Mouse (Mus musculus) neural tube, embryonic 14.5 days (tissue): Measurements from ENCODE around the gene Rufy3. TPM values are rescaled to one million over a fixed set of nuclear protein-coding genes. Genes with fewer than 3 reads are reported as not detected.
A peak's percentile ranks its signal among the peaks of the same experiment; 100 is the strongest.

Source experiments
- ATAC-seq: fragments of 200-750 bp; cut with Nextera tagmentation; 2 replicates; pipeline ENCODE4 v1.8.0; 2017; ENCODE audit warnings: low read depth, mild to moderate bottlenecking, moderate TSS enrichment, moderate library complexity
- H3K27ac ChIP-seq: fragments of 300-500 bp; sonication (generic); 2 replicates; pipeline ENCODE4 v1.5.1; 2014; ENCODE audit warnings: low read depth, mild to moderate bottlenecking, control low read depth, low read length, moderate library complexity, mixed read lengths
- H3K27me3 ChIP-seq: fragments of 300-500 bp; sonication (generic); 2 replicates; pipeline ENCODE4 v1.6.1; 2014; ENCODE audit warnings: low read length; ENCODE audit not compliant: control insufficient read depth, insufficient read depth
- H3K36me3 ChIP-seq: fragments of 300-500 bp; sonication (generic); 2 replicates; pipeline ENCODE4 v1.6.1; 2014; ENCODE audit warnings: low read length, mixed read lengths; ENCODE audit not compliant: control insufficient read depth, insufficient read depth
- H3K4me1 ChIP-seq: fragments of 300-500 bp; sonication (generic); 2 replicates; pipeline ENCODE4 v1.6.1; 2014; ENCODE audit warnings: low read length; ENCODE audit not compliant: control insufficient read depth, insufficient read depth
- H3K4me2 ChIP-seq: fragments of 300-500 bp; sonication (generic); 2 replicates; pipeline ENCODE4 v1.6.1; 2014; ENCODE audit warnings: mild to moderate bottlenecking, low read depth, low read length, control low read depth
- H3K4me3 ChIP-seq: fragments of 300-500 bp; sonication (generic); 2 replicates; pipeline ENCODE4 v1.5.1; 2014; ENCODE audit warnings: low read depth, low read length, control low read depth, mixed read lengths
- H3K9ac ChIP-seq: fragments of 300-500 bp; sonication (generic); replicated peaks from 2 replicates; pipeline ENCODE4 v1.6.1; 2014; ENCODE audit warnings: low read depth, mild to moderate bottlenecking, control low read depth, low read length, mixed read lengths
- H3K9me3 ChIP-seq: fragments of 300-500 bp; sonication (generic); 2 replicates; pipeline ENCODE4 v1.6.1; 2016; ENCODE audit warnings: low read length; ENCODE audit not compliant: control insufficient read depth
- WGBS: fragments of 180-500 bp; shearing (Covaris S2); extraction: QIAGEN DNeasy Blood & Tissue Kit; methylation state at CpG from one replicate; pipeline ENCODE4 v1.1.7; 2014; 5-methylcytosine and 5-hydroxymethylcytosine counted together
- polyA plus RNA-seq: library from polyadenylated mRNA; unstranded; fragments of >200 nt; fragmentation: Nextera tagmentation; extraction: Ambion mirVana; gene quantifications from 2 replicates; pipeline ENCODE4 v1.2.1, GENCODE M21; 2014

Gene Rufy3
- polyA plus RNA-seq, 1 experiment from 2014 or later = 300 TPM

DNA sequence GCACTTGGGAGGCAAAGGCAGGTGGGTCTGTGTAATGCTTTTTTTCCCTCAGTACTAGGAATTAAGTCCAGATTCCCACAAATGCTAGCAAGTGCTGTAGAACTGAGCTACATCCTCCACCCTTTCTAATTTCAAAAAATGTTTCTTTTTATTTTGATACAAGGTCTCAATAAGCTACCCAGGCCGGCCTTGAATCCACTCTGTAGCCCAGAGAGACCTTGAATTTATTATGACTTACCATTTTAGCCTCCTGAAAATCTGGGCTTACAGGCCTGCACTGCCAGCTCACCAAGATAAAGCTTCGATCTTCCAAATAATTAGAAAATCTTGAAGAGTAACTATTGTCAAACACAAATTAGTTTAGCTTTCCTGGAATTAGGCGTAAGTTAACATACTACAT is 39.2 kb downstream of the Rufy3 start:
- ATAC-seq = no peak
- 96% methylated on average over 3 of the region's 3 CpGs for WGBS
- no peak overlapping the region for H3K4me2 ChIP-seq

GRCm38 (mm10) chr5:88604641-88605358 is 40.0 kb downstream of the Rufy3 start:
- peak; percentile 28; the same call in 1 of the 2 replicates for ATAC-seq
- H3K27me3 ChIP-seq = no peaks in the 10 kb centered on the region
- WGBS = 92% methylated on average over 7 of the region's 7 CpGs
- H3K36me3 ChIP-seq = no peaks in the 10 kb centered on the region
- H3K27ac ChIP-seq = no peak overlapping the region
- H3K9ac ChIP-seq = no peak overlapping the region
- no peaks in the 10 kb centered on the region for H3K4me1 ChIP-seq
- no peak overlapping the region for H3K4me2 ChIP-seq
- no peak overlapping the region for H3K4me3 ChIP-seq
- no peaks in the 10 kb centered on the region for H3K9me3 ChIP-seq

More for the DNA sequence above, 39.2 kb downstream of the Rufy3 start:
- no peaks in the 10 kb centered on the region for H3K9me3 ChIP-seq
- no peak overlapping the region for H3K27ac ChIP-seq
- no peaks in the 10 kb centered on the region for H3K27me3 ChIP-seq
- no peak overlapping the region for H3K9ac ChIP-seq
- H3K4me3 ChIP-seq = no peak overlapping the region
- H3K36me3 ChIP-seq = no peaks in the 10 kb centered on the region
- H3K4me1 ChIP-seq = no peaks in the 10 kb centered on the region

DNA sequence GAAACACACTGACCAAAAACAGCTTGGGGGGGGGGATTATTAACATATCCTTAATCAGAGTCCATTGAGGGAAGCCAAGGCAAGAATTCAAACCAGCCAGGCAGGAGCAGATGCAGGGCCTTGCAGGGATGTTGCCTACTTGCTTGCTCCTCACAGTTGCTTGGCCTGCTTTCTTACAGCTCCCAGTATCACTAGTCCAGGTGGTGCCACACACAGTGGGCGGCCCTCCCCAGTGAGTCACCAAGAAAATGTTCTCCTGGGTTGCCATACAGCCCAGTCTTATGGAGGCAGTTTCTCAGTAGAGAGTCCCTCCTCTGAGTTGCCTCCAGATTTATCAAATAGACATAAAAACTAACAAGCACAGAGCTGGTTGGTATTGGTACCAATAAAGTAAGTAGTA is 49.3 kb downstream of the Rufy3 start:
- peaks cover 30% of the 10 kb centered on the region for H3K36me3 ChIP-seq

DNA sequence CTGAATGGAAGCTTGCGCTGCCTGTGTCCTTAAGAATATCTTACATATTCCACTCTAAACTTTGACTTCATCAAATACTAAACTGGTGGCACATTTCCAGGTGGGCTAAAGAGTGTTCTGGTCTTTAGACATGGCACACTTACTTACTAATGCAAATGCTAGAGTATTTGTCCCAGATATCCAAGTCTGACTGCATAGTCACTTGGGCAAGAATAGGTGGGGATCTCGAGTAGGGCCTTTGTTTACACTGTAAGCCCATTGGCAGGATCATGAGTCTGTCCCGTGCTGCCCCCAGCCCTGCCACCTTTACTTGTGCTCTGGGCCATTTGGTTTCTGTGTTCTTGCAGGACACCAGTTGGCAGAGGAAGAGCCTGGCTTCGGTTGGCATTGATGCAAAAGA is 52.1 kb downstream of the Rufy3 start:
- Histone ChIP-seq H3K9ac (no peak overlapping the region), H3K9me3 (no peaks in the 10 kb centered on the region), H3K4me3 (no peak overlapping the region), H3K27me3 (no peaks in the 10 kb centered on the region), H3K4me2 (no peak overlapping the region), H3K27ac (no peak overlapping the region), H3K36me3 (peaks cover 45% of the 10 kb centered on the region), H3K4me1 (no peaks in the 10 kb centered on the region)
- ATAC-seq = no peak
- 94% methylated on average over 4 of the region's 4 CpGs for WGBS

More for the DNA sequence above, 49.3 kb downstream of the Rufy3 start:
- H3K27ac ChIP-seq = no peak overlapping the region
- ATAC-seq = no peak
- no peaks in the 10 kb centered on the region for H3K27me3 ChIP-seq
- H3K9ac ChIP-seq = no peak overlapping the region
- 100% methylated on average over 1 of the region's 1 CpGs for WGBS
- no peak overlapping the region for H3K4me3 ChIP-seq
- H3K4me1 ChIP-seq = no peaks in the 10 kb centered on the region
- no peak overlapping the region for H3K4me2 ChIP-seq
- H3K9me3 ChIP-seq = no peaks in the 10 kb centered on the region

GRCm38 (mm10) chr5:88627545-88627944 is 62.7 kb downstream of the Rufy3 start:
- H3K9ac ChIP-seq = no peak overlapping the region
- peaks cover 42% of the 10 kb centered on the region for H3K36me3 ChIP-seq
- WGBS = 95% methylated on average over 4 of the region's 4 CpGs
- ATAC-seq = no peak
- H3K27me3 ChIP-seq = no peaks in the 10 kb centered on the region
- no peak overlapping the region for H3K27ac ChIP-seq
- no peak overlapping the region for H3K4me3 ChIP-seq
- no peaks in the 10 kb centered on the region for H3K9me3 ChIP-seq
- H3K4me2 ChIP-seq = no peak overlapping the region
- no peaks in the 10 kb centered on the region for H3K4me1 ChIP-seq

DNA sequence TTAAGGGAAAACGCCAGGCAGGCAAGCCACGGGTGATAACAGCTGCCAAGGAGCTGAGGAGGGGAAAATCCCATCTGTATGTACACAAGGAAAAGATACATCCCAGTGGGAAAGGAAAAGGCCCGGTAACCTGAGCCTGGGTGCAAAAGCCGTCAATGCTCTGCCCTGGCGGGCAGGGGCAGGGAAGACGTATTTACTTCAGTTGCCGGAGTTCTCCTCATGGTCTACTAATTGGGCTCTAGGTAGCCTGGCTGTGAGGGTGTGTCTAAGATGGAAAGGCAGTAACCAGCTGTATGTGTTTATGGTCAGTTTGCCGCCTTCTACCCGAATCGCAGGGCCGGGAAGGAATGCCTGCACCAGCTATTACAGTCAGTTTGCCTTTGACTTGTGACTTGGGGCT is 64.3 kb downstream of the Rufy3 start:
- H3K4me2 ChIP-seq = no peak overlapping the region
- no peak for ATAC-seq
- WGBS = 79% methylated on average over 11 of the region's 11 CpGs
- peaks cover 51% of the 10 kb centered on the region for H3K36me3 ChIP-seq
- H3K27me3 ChIP-seq = no peaks in the 10 kb centered on the region
- no peaks in the 10 kb centered on the region for H3K9me3 ChIP-seq
- no peak overlapping the region for H3K9ac ChIP-seq
- H3K4me3 ChIP-seq = no peak overlapping the region
- H3K27ac ChIP-seq = no peak overlapping the region
- H3K4me1 ChIP-seq = no peaks in the 10 kb centered on the region

GRCm38 (mm10) chr5:88629987-88630386 is 65.1 kb downstream of the Rufy3 start:
- no peaks in the 10 kb centered on the region for H3K9me3 ChIP-seq
- H3K4me1 ChIP-seq = no peaks in the 10 kb centered on the region
- 91% methylated on average over 8 of the region's 8 CpGs for WGBS
- no peak overlapping the region for H3K9ac ChIP-seq
- no peak for ATAC-seq
- no peaks in the 10 kb centered on the region for H3K27me3 ChIP-seq
- no peak overlapping the region for H3K27ac ChIP-seq
- H3K36me3 ChIP-seq = peaks cover 51% of the 10 kb centered on the region
- no peak overlapping the region for H3K4me2 ChIP-seq
- no peak overlapping the region for H3K4me3 ChIP-seq

DNA sequence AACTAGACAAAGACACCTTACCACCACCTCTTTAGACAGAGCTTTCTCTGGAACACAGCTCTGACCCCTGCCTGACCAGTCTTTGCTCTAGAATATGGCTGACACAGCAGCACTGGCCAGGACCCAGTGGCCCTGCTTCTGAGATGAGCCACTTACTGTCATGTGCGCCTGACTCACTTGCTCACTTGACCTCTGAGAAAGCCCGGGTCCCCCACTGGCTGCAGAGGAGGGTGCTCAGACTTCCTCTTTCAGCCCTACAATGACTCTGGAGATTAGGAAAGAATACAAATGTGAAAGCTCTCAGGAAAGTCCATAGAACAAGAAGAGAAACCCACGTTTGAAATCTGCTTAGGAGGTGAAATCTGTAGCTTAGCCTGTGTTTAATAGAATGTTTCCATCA is 66.0 kb downstream of the Rufy3 start:
- no peaks in the 10 kb centered on the region for H3K4me1 ChIP-seq
- no peak overlapping the region for H3K4me2 ChIP-seq
- H3K36me3 ChIP-seq = peaks cover 59% of the 10 kb centered on the region
- H3K9me3 ChIP-seq = no peaks in the 10 kb centered on the region
- no peak overlapping the region for H3K9ac ChIP-seq
- no peak overlapping the region for H3K27ac ChIP-seq
- no peaks in the 10 kb centered on the region for H3K27me3 ChIP-seq
- H3K4me3 ChIP-seq = no peak overlapping the region
- WGBS = 83% methylated on average over 3 of the region's 3 CpGs
- ATAC-seq = no peak

- H3K36me3 ChIP-seq = peaks cover 59% of the 10 kb centered on the region
- no peak overlapping the region for H3K27ac ChIP-seq
- H3K4me2 ChIP-seq = no peak overlapping the region
- no peaks in the 10 kb centered on the region for H3K9me3 ChIP-seq
- H3K27me3 ChIP-seq = no peaks in the 10 kb centered on the region
- ATAC-seq = no peak
- no peak overlapping the region for H3K9ac ChIP-seq
- H3K4me3 ChIP-seq = no peak overlapping the region
- no peaks in the 10 kb centered on the region for H3K4me1 ChIP-seq
- 93% methylated on average over 5 of the region's 5 CpGs for WGBS
These were observed 66.7 kb downstream of the Rufy3 start for GRCm38 (mm10) chr5:88631545-88631944.
